Mouse (Mus musculus) G1E-ER4 (cell line): ENCODE measurements at regions not wholly inside any gene's neighbourhood (a gene's known extent, or its start where the extent isn't known, plus 50 kb on each side); places are given as distances from the start of the nearest gene placed in this dataset.

ENCODE experiments used
- GATA1 ChIP-seq: IDR thresholded peaks from one replicate; pipeline ENCODE4 v1.8.0; 2012; ENCODE audit warnings: low read length, inconsistent platforms

GRCm38 (mm10) chr3:58115511-58115910, 267.6 kb upstream of the Pfn2 start:
- TF ChIP-seq GATA1: no peak

GRCm38 (mm10) chr3:58116848-58117247, 269.0 kb upstream of the Pfn2 start:
- TF ChIP-seq GATA1: no peak

- TF ChIP-seq GATA1: no peak
Measured at GRCm38 (mm10) chr3:58120051-58120450, 272.2 kb upstream of the Pfn2 start.

GRCm38 (mm10) chr3:58122456-58123359, 274.8 kb upstream of the Pfn2 start:
- TF ChIP-seq GATA1: no peak

- no peak for TF ChIP-seq GATA1
Measured at GRCm38 (mm10) chr3:58123396-58124077, 275.7 kb upstream of the Pfn2 start.

GRCm38 (mm10) chr3:58124886-58125285, 277.0 kb upstream of the Pfn2 start:
- TF ChIP-seq GATA1: no peak

GRCm38 (mm10) chr3:58126996-58127395, 279.1 kb upstream of the Pfn2 start:
- no peak for TF ChIP-seq GATA1

- TF ChIP-seq GATA1: no peak
Measured at GRCm38 (mm10) chr3:58128059-58128458, 280.2 kb upstream of the Pfn2 start.

- no peak for TF ChIP-seq GATA1
Measured at GRCm38 (mm10) chr3:58129358-58129903, 281.6 kb upstream of the Pfn2 start.

GRCm38 (mm10) chr3:58135607-58136365, 278.7 kb upstream of the Tsc22d2 start:
- TF ChIP-seq GATA1: no peak

GRCm38 (mm10) chr3:58138726-58139585, 275.6 kb upstream of the Tsc22d2 start:
- TF ChIP-seq GATA1: no peak

- no peak for TF ChIP-seq GATA1
Measured at GRCm38 (mm10) chr3:58146108-58146507, 268.4 kb upstream of the Tsc22d2 start.

- no peak for TF ChIP-seq GATA1
Measured at GRCm38 (mm10) chr3:58146762-58147161, 267.8 kb upstream of the Tsc22d2 start.

- no peak for TF ChIP-seq GATA1
Measured at GRCm38 (mm10) chr3:58153141-58153540, 261.4 kb upstream of the Tsc22d2 start.

GRCm38 (mm10) chr3:58153874-58154756, 260.4 kb upstream of the Tsc22d2 start:
- TF ChIP-seq GATA1: no peak
